Mouse (Mus musculus): ENCODE data around the gene Tpcn2. TPM values are rescaled to one million over a fixed set of nuclear protein-coding genes. Genes with fewer than 3 reads are reported as not detected.

The Tpcn2 gene
- total and polyA plus RNA-seq, 3 experiments, result 3.7 to 7.3 (median 7.2) TPM

DNA sequence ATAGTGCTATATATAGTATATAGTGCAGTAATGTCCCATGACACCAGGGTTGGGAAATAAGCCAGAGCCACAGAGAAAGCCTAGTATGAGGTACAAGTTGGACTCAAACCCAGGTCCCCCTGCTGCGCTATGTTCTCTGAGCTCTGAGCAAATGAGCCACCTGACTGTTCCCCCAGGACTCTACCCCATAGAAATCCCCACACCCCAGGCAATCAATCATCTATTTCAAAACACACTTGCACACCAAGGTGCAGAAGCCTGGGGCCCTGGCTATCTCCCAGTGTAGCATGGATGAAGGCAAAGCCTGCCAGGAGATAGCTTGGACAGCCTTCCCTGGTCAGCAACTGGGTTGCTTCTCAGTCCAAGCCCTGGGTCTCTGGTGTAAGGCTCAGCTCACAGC is 27.7 kb downstream of the Tpcn2 start:
- Histone ChIP-seq H3K27ac (ENCODE audit: insufficient read depth, low read depth) (no peak overlapping the region), H3K4me3 (replicated peaks in 1 of 3; ENCODE audit: low read depth in 2 of 3, low read length in 2 of 3, poor library complexity in 1 of 3) (no peak overlapping the region), H3K4me2 (ENCODE audit: insufficient read depth, low read depth, poor library complexity, severe bottlenecking) (no peak overlapping the region), H3K36me3 (replicated peaks in 1 of 2; ENCODE audit: control insufficient read depth in 1 of 2, insufficient read depth in 1 of 2, low read length in 1 of 2) (peaks cover 34 to 94% of the 10 kb centered on the region in 2 experiments), H3K27me3 (replicated peaks) (no peaks in the 10 kb centered on the region), H3K4me1 (ENCODE audit: control insufficient read depth in 1 of 2, insufficient read depth in 2 of 2) (peaks cover 0 to 11% of the 10 kb centered on the region in 2 experiments; a peak in 1 of 4 replicates), H3K9me3 (replicated peaks; ENCODE audit: low read length) (no peaks in the 10 kb centered on the region), H3K9ac (ENCODE audit: insufficient read depth, low read depth) (no peak overlapping the region), H3K79me2 (replicated peaks; ENCODE audit: control insufficient read depth, extremely low read depth, insufficient read depth, poor library complexity, severe bottlenecking) (no peaks in the 10 kb centered on the region)
- in situ Hi-C loops (cut with MboI; ENCODE audit: low pct_ligation_motif_present, low pct_unique_long_range_greater_than_20kb, low sequenced_read_pairs), result no loop called here
- DNase-seq (ENCODE audit: extremely low read depth), result no peak
- dilution Hi-C loops (cut with MboI; ENCODE audit: extremely low pct_ligation_motif_present, extremely low pct_unique_long_range_greater_than_20kb, low sequenced_read_pairs), result no loop called here
- no peak for TF ChIP-seq KAT2A (IDR thresholded peaks at IDR 0.05; ENCODE audit: insufficient replicate concordance, low read length)
- TF ChIP-seq GABPA (IDR thresholded peaks at IDR 0.05; ENCODE audit: insufficient replicate concordance, low read depth, low read length), result no peak
- no peak for TF ChIP-seq E2F4 (IDR thresholded peaks at IDR 0.05; ENCODE audit: insufficient replicate concordance, low read depth, low read length)
- TF ChIP-seq UBTF (IDR thresholded peaks at IDR 0.05; ENCODE audit: low read depth, low read length), result no peak
- TF ChIP-seq NELFE (IDR thresholded peaks at IDR 0.05; ENCODE audit: low read depth, low read length), result no peak
- no peak for TF ChIP-seq ETS1 (conservative IDR thresholded peaks at IDR 0.05; ENCODE audit: low read depth, low read length)
- no peak for TF ChIP-seq MAFK (IDR thresholded peaks at IDR 0.05; ENCODE audit: insufficient replicate concordance, low read length)
- no peak for TF ChIP-seq SIN3A (IDR thresholded peaks at IDR 0.05; ENCODE audit: low read length)
- TF ChIP-seq ZC3H11A (IDR thresholded peaks at IDR 0.05; ENCODE audit: low read depth, low read length), result no peak
- no peak for TF ChIP-seq ZKSCAN1 (IDR thresholded peaks at IDR 0.05; ENCODE audit: borderline replicate concordance, low read depth, low read length)

DNA sequence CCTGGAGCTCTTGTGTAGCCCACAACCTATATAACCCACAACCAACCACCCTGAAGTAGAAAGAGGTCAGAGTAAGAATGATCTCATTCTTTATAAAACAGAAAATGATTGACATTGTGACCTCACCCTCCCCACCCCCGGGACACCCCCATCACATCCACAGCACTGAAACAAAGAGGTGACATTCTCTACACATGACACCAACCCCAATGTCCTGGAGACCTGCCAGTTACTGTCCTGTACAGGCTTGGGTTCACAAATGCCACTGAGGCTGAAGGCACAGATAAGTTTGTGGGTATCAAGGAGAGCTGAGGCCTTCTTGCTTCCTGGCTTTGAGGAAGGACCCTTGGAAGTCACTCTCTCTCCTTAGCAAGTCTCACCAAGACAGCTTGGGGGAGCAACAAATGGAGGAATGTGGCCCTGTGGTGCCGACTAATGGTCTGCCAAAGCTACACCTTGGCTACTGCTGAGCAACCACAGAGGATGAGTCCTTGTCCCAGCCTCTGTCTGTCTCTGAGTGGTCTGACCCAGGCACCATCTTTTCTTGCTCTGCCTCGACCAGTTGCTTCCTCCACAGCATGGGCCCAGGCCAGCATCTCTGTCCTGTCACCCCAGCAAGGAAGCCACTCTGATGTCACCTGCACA is 29.7 kb downstream of the Tpcn2 start:
- no peak for DNase-seq (ENCODE audit: extremely low read depth)
- Histone ChIP-seq H3K4me1 (ENCODE audit: control insufficient read depth in 1 of 2, insufficient read depth in 2 of 2) (no peaks in the 10 kb centered on the region), H3K27me3 (replicated peaks) (no peaks in the 10 kb centered on the region), H3K4me2 (ENCODE audit: insufficient read depth, low read depth, poor library complexity, severe bottlenecking) (no peak overlapping the region), H3K27ac (ENCODE audit: insufficient read depth, low read depth) (no peak overlapping the region), H3K79me2 (replicated peaks; ENCODE audit: control insufficient read depth, extremely low read depth, insufficient read depth, poor library complexity, severe bottlenecking) (no peaks in the 10 kb centered on the region), H3K4me3 (replicated peaks in 1 of 3; ENCODE audit: low read depth in 2 of 3, low read length in 2 of 3, poor library complexity in 1 of 3) (no peak overlapping the region), H3K9ac (ENCODE audit: insufficient read depth, low read depth) (no peak overlapping the region), H3K9me3 (replicated peaks; ENCODE audit: low read length) (no peaks in the 10 kb centered on the region), H3K36me3 (replicated peaks in 1 of 2; ENCODE audit: control insufficient read depth in 1 of 2, insufficient read depth in 1 of 2, low read length in 1 of 2) (peaks cover 28 to 74% of the 10 kb centered on the region in 2 experiments)
- TF ChIP-seq JUND (conservative IDR thresholded peaks at IDR 0.05; ENCODE audit: low read depth, low read length) (no peak), JUN (IDR thresholded peaks at IDR 0.05; ENCODE audit: insufficient read depth, low read depth, low read length) (no peak), TCF12 (IDR thresholded peaks at IDR 0.05; ENCODE audit: low read depth, low read length) (no peak), CHD2 (IDR thresholded peaks at IDR 0.05; ENCODE audit: low read length) (no peak)
- in situ Hi-C loops (cut with MboI; ENCODE audit: low pct_ligation_motif_present, low pct_unique_long_range_greater_than_20kb, low sequenced_read_pairs) (no loop called here), dilution Hi-C loops (cut with MboI; ENCODE audit: extremely low pct_ligation_motif_present, extremely low pct_unique_long_range_greater_than_20kb, low sequenced_read_pairs) (no loop called here)

All from CH12.LX (cell line).